Mouse (Mus musculus): Measurements from ENCODE around the gene Larp1b. TPM values are rescaled to one million over a fixed set of nuclear protein-coding genes. Genes with fewer than 3 reads are reported as not detected.

Gene Larp1b
- polyA plus RNA-seq, 1 experiment from 2014 or later: 0.87 TPM

- Histone ChIP-seq H3K36me3 (replicated peaks) (no peaks in the 10 kb centered on the region; the same call in 1 of the 2 replicates), H3K27ac (replicated peaks) (no peak overlapping the region), H3K9me3 (no peaks in the 10 kb centered on the region), H3K4me3 (no peak overlapping the region), H3K4me1 (peaks cover 1% of the 10 kb centered on the region; the same call in 1 of the 2 replicates), H3K27me3 (replicated peaks; ENCODE audit: low read depth, poor library complexity, severe bottlenecking) (no peaks in the 10 kb centered on the region)
- WGBS: 93% methylated on average over 8 of the region's 8 CpGs
- DNase-seq (ENCODE audit: low spot score): no peak
Measured at GRCm38 (mm10) chr3:41075376-41075775, 125.7 kb downstream of the Larp1b start.

- Histone ChIP-seq H3K4me1 (peaks cover 13% of the 10 kb centered on the region), H3K27ac (replicated peaks) (no peak overlapping the region), H3K4me3 (no peak overlapping the region), H3K36me3 (replicated peaks) (no peaks in the 10 kb centered on the region; the same call in 1 of the 2 replicates), H3K27me3 (replicated peaks; ENCODE audit: low read depth, poor library complexity, severe bottlenecking) (no peaks in the 10 kb centered on the region), H3K9me3 (no peaks in the 10 kb centered on the region)
- no peak for DNase-seq (ENCODE audit: low spot score)
- 96% methylated on average over 2 of the region's 2 CpGs for WGBS
Measured at GRCm38 (mm10) chr3:41078673-41079072, 129.0 kb downstream of the Larp1b start.

GRCm38 (mm10) chr3:41080724-41081123 lies 131.1 kb downstream of the Larp1b start:
- H3K4me1 ChIP-seq: peaks cover 25% of the 10 kb centered on the region
- no peaks in the 10 kb centered on the region for H3K9me3 ChIP-seq
- 59% methylated on average over 3 of the region's 3 CpGs for WGBS
- no peaks in the 10 kb centered on the region for H3K27me3 ChIP-seq (replicated peaks; ENCODE audit: low read depth, poor library complexity, severe bottlenecking)
- peak overlapping the region; percentile 95 for H3K4me3 ChIP-seq
- DNase-seq (ENCODE audit: low spot score): peak; percentile 27
- no peaks in the 10 kb centered on the region; the same call in 1 of the 2 replicates for H3K36me3 ChIP-seq (replicated peaks)
- no peak overlapping the region for H3K27ac ChIP-seq (replicated peaks)

GRCm38 (mm10) chr3:41081474-41082301 lies 132.1 kb downstream of the Larp1b start:
- H3K4me3 ChIP-seq: peak overlapping the region; percentile 95
- 5% methylated on average over 23 of the region's 23 CpGs for WGBS
- H3K27me3 ChIP-seq (replicated peaks; ENCODE audit: low read depth, poor library complexity, severe bottlenecking): no peaks in the 10 kb centered on the region
- H3K9me3 ChIP-seq: no peaks in the 10 kb centered on the region
- no peaks in the 10 kb centered on the region; the same call in 1 of the 2 replicates for H3K36me3 ChIP-seq (replicated peaks)
- peak; percentile 30 for DNase-seq (ENCODE audit: low spot score)
- peak overlapping the region; percentile 94 for H3K27ac ChIP-seq (replicated peaks)
- peaks cover 29% of the 10 kb centered on the region for H3K4me1 ChIP-seq

GRCm38 (mm10) chr3:41082520-41082884 lies 132.9 kb downstream of the Larp1b start:
- Histone ChIP-seq H3K27ac (replicated peaks) (peak overlapping the region; percentile 94), H3K27me3 (replicated peaks; ENCODE audit: low read depth, poor library complexity, severe bottlenecking) (no peaks in the 10 kb centered on the region), H3K9me3 (no peaks in the 10 kb centered on the region), H3K36me3 (replicated peaks) (no peaks in the 10 kb centered on the region; the same call in 1 of the 2 replicates), H3K4me3 (peak overlapping the region; percentile 95), H3K4me1 (peaks cover 29% of the 10 kb centered on the region)
- no peak for DNase-seq (ENCODE audit: low spot score)
- under 1% methylated on average over 43 of the region's 43 CpGs for WGBS

- H3K27me3 ChIP-seq (replicated peaks; ENCODE audit: low read depth, poor library complexity, severe bottlenecking): no peaks in the 10 kb centered on the region
- DNase-seq (ENCODE audit: low spot score): peak; percentile 99
- WGBS: under 1% methylated on average over 95 of the region's 95 CpGs
- H3K27ac ChIP-seq (replicated peaks): peak within 1 kb of the TSS; percentile 94
- H3K9me3 ChIP-seq: no peaks in the 10 kb centered on the region
- peaks cover 29% of the 10 kb centered on the region for H3K4me1 ChIP-seq
- peak within 1 kb of the TSS; percentile 95 for H3K4me3 ChIP-seq
- H3K36me3 ChIP-seq (replicated peaks): no peaks in the 10 kb centered on the region; the same call in 1 of the 2 replicates
Measured at GRCm38 (mm10) chr3:41082885-41083789, 133.5 kb downstream of the Larp1b start, which contains the start of gene Pgrmc2. Gene Pgrmc2 (minus strand): TSS chr3:41083046.

- H3K27ac ChIP-seq (replicated peaks): peak overlapping the region; percentile 94
- H3K36me3 ChIP-seq (replicated peaks): no peaks in the 10 kb centered on the region; the same call in 1 of the 2 replicates
- DNase-seq (ENCODE audit: low spot score): no peak
- no peaks in the 10 kb centered on the region for H3K9me3 ChIP-seq
- H3K27me3 ChIP-seq (replicated peaks; ENCODE audit: low read depth, poor library complexity, severe bottlenecking): no peaks in the 10 kb centered on the region
- peaks cover 29% of the 10 kb centered on the region for H3K4me1 ChIP-seq
- peak overlapping the region; percentile 95 for H3K4me3 ChIP-seq
- 7% methylated on average over 6 of the region's 6 CpGs for WGBS
Measured at GRCm38 (mm10) chr3:41083790-41084112, 134.1 kb downstream of the Larp1b start.

GRCm38 (mm10) chr3:41084421-41084820 lies 134.8 kb downstream of the Larp1b start:
- WGBS: 85% methylated on average over 5 of the region's 5 CpGs
- H3K4me3 ChIP-seq: peak overlapping the region; percentile 95
- H3K27me3 ChIP-seq (replicated peaks; ENCODE audit: low read depth, poor library complexity, severe bottlenecking): no peaks in the 10 kb centered on the region
- no peaks in the 10 kb centered on the region for H3K36me3 ChIP-seq (replicated peaks)
- no peak for DNase-seq (ENCODE audit: low spot score)
- no peaks in the 10 kb centered on the region for H3K9me3 ChIP-seq
- no peak overlapping the region for H3K27ac ChIP-seq (replicated peaks)
- H3K4me1 ChIP-seq: peaks cover 29% of the 10 kb centered on the region

GRCm38 (mm10) chr3:41087071-41087470 lies 137.4 kb downstream of the Larp1b start:
- H3K4me3 ChIP-seq: no peak overlapping the region
- no peaks in the 10 kb centered on the region for H3K27me3 ChIP-seq (replicated peaks; ENCODE audit: low read depth, poor library complexity, severe bottlenecking)
- no peak overlapping the region for H3K27ac ChIP-seq (replicated peaks)
- peaks cover 16% of the 10 kb centered on the region for H3K4me1 ChIP-seq
- no peaks in the 10 kb centered on the region for H3K36me3 ChIP-seq (replicated peaks)
- DNase-seq (ENCODE audit: low spot score): no peak
- no peaks in the 10 kb centered on the region for H3K9me3 ChIP-seq

Other genes starting within 250 kb of the Larp1b start
- 0.11 TPM in 1 of 2 replicates, not detected in the other for gene Slc25a31, start 241.0 kb upstream of the Larp1b start, polyA plus RNA-seq (2016; fragmentation: Nextera tagmentation; extraction: Ambion mirVana)
- 20.9 and 27.8 TPM in 2 replicates for gene Hspa4l, start 205.3 kb upstream of the Larp1b start, polyA plus RNA-seq (2016; fragmentation: Nextera tagmentation; extraction: Ambion mirVana)
- 83.9 and 84.1 TPM in 2 replicates for gene Plk4, start 149.8 kb upstream of the Larp1b start, polyA plus RNA-seq (2016; fragmentation: Nextera tagmentation; extraction: Ambion mirVana)
- 6.2 TPM in 2 replicates for gene Mfsd8, start 102.9 kb upstream of the Larp1b start, polyA plus RNA-seq (2016; fragmentation: Nextera tagmentation; extraction: Ambion mirVana)
- gene Abhd18, start 102.9 kb upstream of the Larp1b start, polyA plus RNA-seq (2016; fragmentation: Nextera tagmentation; extraction: Ambion mirVana): 4.7 and 6.0 TPM in 2 replicates
- 0.07 and 0.20 TPM in 2 replicates for gene 1700034I23Rik, start 47.3 kb upstream of the Larp1b start, polyA plus RNA-seq (2016; fragmentation: Nextera tagmentation; extraction: Ambion mirVana)
- 29.5 and 31.7 TPM in 2 replicates for gene Pgrmc2, start 133.2 kb downstream of the Larp1b start, polyA plus RNA-seq (2016; fragmentation: Nextera tagmentation; extraction: Ambion mirVana)